Mouse (Mus musculus): ENCODE measurements around the gene Parp14.

DNA sequence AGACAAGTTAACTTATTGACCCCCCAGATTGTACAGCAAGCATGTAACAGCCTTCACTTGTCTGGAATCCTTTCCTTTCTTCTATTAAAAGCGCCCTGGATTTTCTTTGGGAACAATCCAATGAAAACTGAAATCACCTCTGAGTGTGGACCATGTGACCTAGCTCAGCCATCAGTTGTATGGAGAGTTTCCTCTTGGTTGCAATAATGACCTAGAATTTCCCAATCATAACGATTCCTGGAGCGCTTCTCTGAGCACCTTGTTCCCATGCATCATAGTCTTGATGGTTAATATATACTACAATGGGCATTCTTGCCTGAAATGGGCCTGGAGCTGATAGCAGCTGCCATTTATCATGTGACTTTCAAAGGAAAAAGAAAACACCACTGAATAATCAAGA lies 29.2 kb upstream of the Parp14 start:
- no peak for TF ChIP-seq CTCF (IDR thresholded peaks at IDR 0.05; ENCODE audit: low read depth)
- no peak for TF ChIP-seq EP300 (IDR thresholded peaks at IDR 0.05; ENCODE audit: low read depth)

Measured in liver, postnatal 0 days (tissue).